Mouse (Mus musculus) limb, embryonic 11.5 days (tissue): ENCODE data around the gene Gbgt1. TPM values are rescaled to one million over a fixed set of nuclear protein-coding genes. Genes with fewer than 3 reads are reported as not detected.

ENCODE experiments used
- ATAC-seq: fragments of 200-750 bp; cut with Nextera tagmentation; 2 replicates; pipeline ENCODE4 v1.8.0; 2017; ENCODE audit warnings: low read depth; ENCODE audit not compliant: insufficient number of reproducible peaks, low FRiP score, low TSS enrichment
- DNase-seq: peaks from one replicate; pipeline ENCODE4 v3.0.0-alpha.2; 2015; ENCODE audit warnings: low spot score
- H3K27ac ChIP-seq: fragments of 300-500 bp; sonication (generic); replicated peaks from 2 replicates; pipeline ENCODE4 v1.5.1; 2014; ENCODE audit warnings: low read depth, mild to moderate bottlenecking, low read length
- H3K27me3 ChIP-seq: fragments of 300-500 bp; sonication (generic); 2 replicates; pipeline ENCODE4 v1.6.1; 2014; ENCODE audit warnings: mild to moderate bottlenecking, low read length, mixed read lengths; ENCODE audit not compliant: control insufficient read depth, insufficient read depth
- H3K36me3 ChIP-seq: fragments of 300-500 bp; sonication (generic); 2 replicates; pipeline ENCODE4 v1.6.1; 2014; ENCODE audit warnings: mild to moderate bottlenecking, low read length, moderate library complexity, mixed read lengths; ENCODE audit not compliant: control insufficient read depth, insufficient read depth
- H3K4me1 ChIP-seq: fragments of 300-500 bp; sonication (generic); 2 replicates; pipeline ENCODE4 v1.6.1; 2014; ENCODE audit warnings: low read length, mixed read lengths; ENCODE audit not compliant: control insufficient read depth, insufficient read depth
- H3K4me2 ChIP-seq: fragments of 300-500 bp; sonication (generic); 2 replicates; pipeline ENCODE4 v1.6.1; 2014; ENCODE audit warnings: low read depth, mild to moderate bottlenecking, moderate library complexity; ENCODE audit not compliant: severe bottlenecking
- H3K4me3 ChIP-seq: fragments of 300-500 bp; sonication (generic); 2 replicates; pipeline ENCODE4 v1.5.1; 2014; ENCODE audit warnings: low read depth, low read length
- H3K9ac ChIP-seq: fragments of 300-500 bp; sonication (generic); 2 replicates; pipeline ENCODE4 v1.6.1; 2014; ENCODE audit warnings: mild to moderate bottlenecking, low read length
- H3K9me3 ChIP-seq: fragments of 300-500 bp; sonication (generic); 2 replicates; pipeline ENCODE4 v1.6.1; 2016; ENCODE audit warnings: low read length; ENCODE audit not compliant: control insufficient read depth
- WGBS: fragments of 180-500 bp; shearing (Covaris S2); extraction: QIAGEN DNeasy Blood & Tissue Kit; methylation state at CpG from one replicate; pipeline ENCODE4 v1.1.7; 2014; 5-methylcytosine and 5-hydroxymethylcytosine counted together
- polyA plus RNA-seq: library from polyadenylated mRNA; unstranded; fragments of >200 nt; fragmentation: Nextera tagmentation; extraction: Ambion mirVana; gene quantifications from 2 replicates; pipeline ENCODE4 v1.2.1, GENCODE M21; 2014

The Gbgt1 gene
- polyA plus RNA-seq, 1 experiment from 2014 or later: not detected

DNA sequence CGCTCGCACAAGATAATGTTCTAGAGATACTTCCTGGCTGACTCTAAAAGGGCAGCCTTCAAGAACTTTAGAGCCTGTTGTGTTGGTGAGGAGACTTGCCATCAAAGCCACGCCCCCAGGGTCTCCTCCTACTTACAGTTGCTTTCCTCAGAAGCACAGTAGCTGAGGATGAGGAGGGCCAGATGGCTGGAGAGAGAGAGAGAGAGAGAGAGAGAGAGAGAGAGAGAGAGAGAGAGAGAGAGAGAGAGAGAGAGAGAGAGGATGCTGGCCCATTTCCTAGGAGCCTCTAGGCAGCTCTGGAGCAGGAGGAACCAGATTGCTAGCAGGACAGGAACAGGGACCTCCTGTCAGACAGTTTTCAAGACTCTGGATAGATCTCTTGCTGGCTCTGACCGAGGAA lies 39.5 kb downstream of the Gbgt1 start:
- 47% methylated on average over 4 of the region's 4 CpGs for WGBS
- Histone ChIP-seq H3K27ac (peak overlapping the region; percentile 85), H3K4me2 (no peak overlapping the region), H3K9ac (no peak overlapping the region), H3K4me3 (no peak overlapping the region), H3K27me3 (no peaks in the 10 kb centered on the region), H3K4me1 (peaks cover 60% of the 10 kb centered on the region), H3K36me3 (peaks cover 2% of the 10 kb centered on the region; the same call in 1 of the 2 replicates), H3K9me3 (no peaks in the 10 kb centered on the region)
- DNase-seq: no peak
- ATAC-seq: no peak

DNA sequence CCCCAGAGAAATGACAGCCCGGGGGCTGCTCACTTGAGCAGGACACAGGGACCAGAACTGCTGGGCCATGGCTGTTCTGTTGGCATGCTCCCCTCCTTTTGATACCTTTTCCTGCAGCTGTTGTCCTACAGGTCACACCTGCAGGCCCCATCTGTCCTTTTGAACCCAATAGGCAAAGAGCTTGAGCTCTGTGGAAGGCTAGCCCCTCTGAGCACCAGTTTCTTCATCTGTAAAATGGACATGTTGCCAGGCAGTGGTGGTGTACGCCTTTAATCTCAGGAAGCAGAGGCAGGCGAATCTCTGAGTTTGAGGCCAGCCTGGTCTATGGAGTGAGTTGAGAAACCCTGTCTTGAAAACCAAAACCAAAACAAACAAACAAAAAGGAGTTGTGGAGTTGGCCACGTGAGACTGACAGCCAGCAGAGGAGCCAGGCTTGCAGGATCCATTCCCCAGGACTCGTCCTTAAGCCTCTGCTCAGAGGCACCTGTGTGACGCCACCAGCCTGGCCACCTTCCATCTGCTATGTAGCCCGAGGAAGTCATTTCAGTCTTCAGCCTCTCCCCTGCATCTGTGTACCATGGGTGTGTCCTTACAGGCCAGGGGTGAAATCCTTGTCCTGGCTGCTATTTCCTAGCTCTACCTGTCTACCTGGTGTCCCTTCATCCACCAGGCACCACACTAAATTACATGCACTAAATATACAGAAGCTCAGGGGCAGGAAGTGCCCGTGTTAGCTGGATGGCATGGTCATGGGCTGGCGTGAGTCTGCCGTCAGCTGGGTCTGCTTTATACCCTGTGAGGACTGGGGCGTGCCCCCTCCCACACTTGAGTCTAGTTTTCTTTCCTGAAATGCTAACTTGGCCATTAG lies 40.3 kb downstream of the Gbgt1 start:
- no peak overlapping the region for H3K9ac ChIP-seq
- ATAC-seq: no peak
- H3K4me3 ChIP-seq: no peak overlapping the region
- no peak for DNase-seq
- H3K27me3 ChIP-seq: no peaks in the 10 kb centered on the region
- H3K36me3 ChIP-seq: peaks cover 5% of the 10 kb centered on the region; the same call in 1 of the 2 replicates
- H3K9me3 ChIP-seq: no peaks in the 10 kb centered on the region
- 82% methylated on average over 11 of the region's 11 CpGs for WGBS
- H3K4me1 ChIP-seq: peaks cover 60% of the 10 kb centered on the region
- H3K27ac ChIP-seq: no peak overlapping the region
- H3K4me2 ChIP-seq: no peak overlapping the region

- DNase-seq: no peak
- H3K27ac ChIP-seq: no peak overlapping the region
These were observed 40.9 kb downstream of the Gbgt1 start for GRCm38 (mm10) chr2:28537634-28537920.

GRCm38 (mm10) chr2:28537995-28538816 lies 41.5 kb downstream of the Gbgt1 start:
- peak overlapping the region; percentile 79 for H3K27ac ChIP-seq
- H3K9ac ChIP-seq: no peak overlapping the region
- DNase-seq (no peak), ATAC-seq (no peak)
- H3K4me2 ChIP-seq: no peak overlapping the region
- H3K4me3 ChIP-seq: no peak overlapping the region
- no peaks in the 10 kb centered on the region for H3K9me3 ChIP-seq
- 79% methylated on average over 8 of the region's 8 CpGs for WGBS
- H3K36me3 ChIP-seq: peaks cover 9% of the 10 kb centered on the region; the same call in 1 of the 2 replicates
- H3K27me3 ChIP-seq: no peaks in the 10 kb centered on the region
- peaks cover 55% of the 10 kb centered on the region for H3K4me1 ChIP-seq

More at GRCm38 (mm10) chr2:28537634-28537920, 40.9 kb downstream of the Gbgt1 start:
- Histone ChIP-seq H3K9me3 (no peaks in the 10 kb centered on the region), H3K36me3 (peaks cover 7% of the 10 kb centered on the region; the same call in 1 of the 2 replicates), H3K4me1 (peaks cover 60% of the 10 kb centered on the region), H3K4me2 (no peak overlapping the region), H3K27me3 (no peaks in the 10 kb centered on the region), H3K9ac (no peak overlapping the region), H3K4me3 (no peak overlapping the region)
- no peak for ATAC-seq
- WGBS: 51% methylated on average over 4 of the region's 4 CpGs

DNA sequence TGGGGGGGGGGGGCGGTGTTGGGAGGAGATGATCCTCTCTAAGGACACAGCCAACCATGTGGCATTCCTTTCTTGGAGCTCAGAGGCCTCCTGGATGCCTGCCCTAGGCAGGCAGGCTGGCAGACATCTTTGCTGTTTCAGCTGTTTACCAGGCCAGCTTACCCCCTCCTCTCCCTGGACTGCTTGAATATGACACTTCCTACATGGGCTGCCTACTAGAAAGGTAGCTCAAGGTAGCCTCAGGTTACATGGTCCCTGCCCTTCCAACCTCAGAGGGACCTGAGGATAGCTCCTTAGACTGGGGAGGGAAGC lies 42.1 kb downstream of the Gbgt1 start:
- ATAC-seq (no peak), DNase-seq (no peak)
- H3K4me3 ChIP-seq: no peak overlapping the region
- H3K27me3 ChIP-seq: no peaks in the 10 kb centered on the region
- H3K27ac ChIP-seq: peak overlapping the region; percentile 79
- H3K4me1 ChIP-seq: peaks cover 50% of the 10 kb centered on the region
- no peaks in the 10 kb centered on the region for H3K9me3 ChIP-seq
- 56% methylated on average over 1 of the region's 1 CpGs for WGBS
- no peak overlapping the region for H3K9ac ChIP-seq
- H3K36me3 ChIP-seq: peaks cover 12% of the 10 kb centered on the region; the same call in 1 of the 2 replicates
- H3K4me2 ChIP-seq: no peak overlapping the region

GRCm38 (mm10) chr2:28539206-28539605 lies 42.5 kb downstream of the Gbgt1 start:
- H3K36me3 ChIP-seq: peaks cover 12% of the 10 kb centered on the region; the same call in 1 of the 2 replicates
- H3K9ac ChIP-seq: peak overlapping the region; percentile 19; the same call in 1 of the 2 replicates
- peak overlapping the region; percentile 79 for H3K27ac ChIP-seq
- H3K4me1 ChIP-seq: peaks cover 46% of the 10 kb centered on the region
- H3K9me3 ChIP-seq: no peaks in the 10 kb centered on the region
- H3K27me3 ChIP-seq: no peaks in the 10 kb centered on the region
- no peak overlapping the region for H3K4me2 ChIP-seq
- ATAC-seq: peak; percentile 20
- no peak overlapping the region for H3K4me3 ChIP-seq
- DNase-seq: peak; percentile 60
- 50% methylated on average over 7 of the region's 7 CpGs for WGBS

DNA sequence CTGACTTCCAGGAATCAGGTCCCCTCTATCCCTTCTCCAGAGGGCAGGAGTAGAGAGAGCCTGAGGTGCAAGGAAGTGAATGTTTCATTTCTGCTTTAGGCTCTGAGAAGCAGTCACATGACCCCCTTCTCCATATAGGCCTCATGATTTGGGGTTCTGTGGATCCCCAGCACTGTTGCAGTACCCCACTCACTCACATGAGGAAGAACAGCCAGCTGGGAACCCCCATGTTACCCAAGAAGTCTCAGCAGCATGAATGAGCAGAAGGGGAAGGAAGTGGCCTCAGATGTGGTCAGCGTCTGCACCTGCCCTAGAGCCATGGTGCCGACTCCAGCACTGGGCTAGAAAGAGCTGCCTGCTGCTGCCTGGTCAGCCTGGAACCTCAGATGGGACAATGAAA lies 43.3 kb downstream of the Gbgt1 start:
- Histone ChIP-seq H3K36me3 (peaks cover 15% of the 10 kb centered on the region; the same call in 1 of the 2 replicates), H3K4me2 (no peak overlapping the region), H3K27ac (no peak overlapping the region), H3K4me1 (peaks cover 38% of the 10 kb centered on the region), H3K9me3 (no peaks in the 10 kb centered on the region), H3K4me3 (no peak overlapping the region), H3K27me3 (no peaks in the 10 kb centered on the region), H3K9ac (no peak overlapping the region)
- DNase-seq (no peak), ATAC-seq (no peak)
- WGBS: 83% methylated on average over 2 of the region's 2 CpGs

DNA sequence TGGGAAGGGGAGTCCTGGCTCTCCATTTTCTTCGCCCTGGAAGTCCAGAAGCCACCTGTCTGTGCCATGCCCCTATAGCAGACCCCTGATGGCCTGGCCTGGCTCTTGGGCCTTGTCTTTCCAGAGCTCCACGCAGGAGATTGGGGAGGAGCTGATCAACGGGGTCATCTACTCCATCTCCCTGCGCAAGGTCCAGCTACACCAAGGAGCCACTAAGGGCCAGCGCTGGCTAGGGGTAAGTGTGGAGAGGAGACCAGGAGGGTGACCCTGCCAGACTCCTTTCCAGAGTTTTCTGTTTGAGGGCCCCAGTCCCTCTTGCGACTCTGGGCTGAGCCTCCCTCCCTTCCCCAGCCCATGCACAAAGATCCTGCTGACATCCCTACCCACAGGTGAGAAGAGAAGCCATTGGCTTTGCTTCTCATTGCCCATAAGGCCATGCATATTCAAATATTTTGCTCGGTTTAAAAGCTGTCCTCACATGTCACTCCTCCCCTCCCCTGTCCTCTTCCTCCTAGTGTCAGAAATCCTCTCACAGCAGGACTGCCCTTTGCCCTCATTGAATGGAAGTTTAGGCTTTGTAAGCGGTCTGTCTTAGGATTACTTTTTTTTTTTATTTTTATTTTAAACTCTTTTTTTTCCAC lies 44.0 kb downstream of the Gbgt1 start:
- Histone ChIP-seq H3K4me1 (peaks cover 31% of the 10 kb centered on the region), H3K9me3 (no peaks in the 10 kb centered on the region), H3K27ac (no peak overlapping the region), H3K27me3 (no peaks in the 10 kb centered on the region), H3K9ac (no peak overlapping the region), H3K36me3 (peaks cover 17% of the 10 kb centered on the region; the same call in 1 of the 2 replicates), H3K4me2 (no peak overlapping the region), H3K4me3 (no peak overlapping the region)
- 80% methylated on average over 8 of the region's 8 CpGs for WGBS
- no peak for ATAC-seq
- no peak for DNase-seq
